Mouse (Mus musculus): ENCODE measurements at regions not wholly inside any gene's neighbourhood (a gene's known extent, or its start where the extent isn't known, plus 50 kb on each side); places are given as distances from the start of the nearest gene placed in this dataset.

GRCm38 (mm10) chr19:59738541-59738940 lies 204.9 kb downstream of the Rab11fip2 start:
- TF ChIP-seq CTCF (IDR thresholded peaks at IDR 0.05; ENCODE audit: borderline replicate concordance, control insufficient read depth, extremely low read depth, insufficient read depth, low read length, poor library complexity) (no peak), POLR2A (IDR thresholded peaks at IDR 0.05; ENCODE audit: control insufficient read depth, extremely low read depth, insufficient read depth, low read length, poor library complexity) (no peak)

All from thymus, adult 2 months (tissue).